Mouse (Mus musculus) spleen, adult 2 months (tissue): ENCODE results near the gene Insm1. TPM values are rescaled to one million over a fixed set of nuclear protein-coding genes. Genes with fewer than 3 reads are reported as not detected.

Experiments used
- DNase-seq, 2 experiments: peaks; one replicate each; pipeline versions ENCODE4 v3.0.0 to v3.0.0-alpha.2; 2012 to 2021; ENCODE audit warnings: low spot score in 2 of 2, low read depth in 1 of 2
- H3K27ac ChIP-seq: fragments of 200-500 bp; 2 replicates; pipeline ENCODE4 v1.5.1; 2012; ENCODE audit warnings: low read length, inconsistent platforms; ENCODE audit not compliant: insufficient read depth
- H3K27me3 ChIP-seq: fragments of 200-500 bp; 2 replicates; pipeline ENCODE4 v1.6.1; 2012; ENCODE audit warnings: mild to moderate bottlenecking, moderate library complexity, low read length, inconsistent platforms; ENCODE audit not compliant: control insufficient read depth, insufficient read depth
- H3K36me3 ChIP-seq: fragments of 200-500 bp; 2 replicates; pipeline ENCODE4 v1.6.1; 2012; ENCODE audit warnings: mild to moderate bottlenecking, low read length, inconsistent platforms; ENCODE audit not compliant: control insufficient read depth, insufficient read depth
- H3K4me1 ChIP-seq: fragments of 200-500 bp; 2 replicates; pipeline ENCODE4 v1.6.1; 2011; ENCODE audit warnings: inconsistent platforms; ENCODE audit not compliant: control insufficient read depth, insufficient read depth, insufficient read length
- H3K4me3 ChIP-seq: fragments of 200-500 bp; 2 replicates; pipeline ENCODE4 v1.5.1; 2011; ENCODE audit warnings: mild to moderate bottlenecking, inconsistent platforms; ENCODE audit not compliant: insufficient read depth, insufficient read length; ENCODE audit errors: extremely low read depth
- CTCF ChIP-seq: fragments of 200-500 bp; IDR thresholded peaks from 2 replicates; pipeline ENCODE4 v1.5.1; 2011; ENCODE audit warnings: mild to moderate bottlenecking, inconsistent platforms; ENCODE audit not compliant: insufficient read depth, insufficient read length, insufficient replicate concordance; ENCODE audit errors: extremely low read depth
- POLR2A ChIP-seq: fragments of 200-500 bp; IDR thresholded peaks from 2 replicates; pipeline ENCODE4 v1.6.1; 2011; ENCODE audit warnings: low read depth, low read length, inconsistent platforms
- WGBS: fragments of 180-500 bp; shearing (Covaris S2); methylation state at CpG from one replicate; pipeline ENCODE4 v1.1.7; 2018; 5-methylcytosine and 5-hydroxymethylcytosine counted together
- polyA plus RNA-seq: library from polyadenylated mRNA; depleted of rRNA; stranded (reverse); fragments of >200 nt; gene quantifications from 2 replicates; pipeline ENCODE4 v1.2.3, GENCODE M21; 2012

Gene Insm1
- polyA plus RNA-seq, 1 experiment = 1.3 TPM

- H3K27me3 ChIP-seq = no peaks in the 10 kb centered on the region
These were observed 33.9 kb downstream of the Insm1 start for GRCm38 (mm10) chr2:146255636-146256035.

GRCm38 (mm10) chr2:146256321-146256875 is 34.7 kb downstream of the Insm1 start:
- 74% methylated on average over 3 of the region's 3 CpGs for WGBS
- no peak for TF ChIP-seq CTCF
- Histone ChIP-seq H3K27ac (no peak overlapping the region), H3K4me3 (no peak overlapping the region), H3K4me1 (no peaks in the 10 kb centered on the region), H3K27me3 (no peaks in the 10 kb centered on the region), H3K36me3 (no peaks in the 10 kb centered on the region)
- DNase-seq = no peak

More at GRCm38 (mm10) chr2:146255636-146256035, 33.9 kb downstream of the Insm1 start:
- Histone ChIP-seq H3K4me1 (no peaks in the 10 kb centered on the region), H3K4me3 (no peak overlapping the region), H3K27ac (no peak overlapping the region), H3K36me3 (no peaks in the 10 kb centered on the region)
- no peak for TF ChIP-seq POLR2A
- TF ChIP-seq CTCF = no peak
- DNase-seq = no peak

GRCm38 (mm10) chr2:146257037-146257436 is 35.3 kb downstream of the Insm1 start:
- H3K4me1 ChIP-seq = no peaks in the 10 kb centered on the region
- no peak overlapping the region for H3K4me3 ChIP-seq
- H3K27ac ChIP-seq = no peak overlapping the region
- H3K36me3 ChIP-seq = no peaks in the 10 kb centered on the region
- TF ChIP-seq POLR2A (no peak), CTCF (no peak)
- DNase-seq = no peak
- no peaks in the 10 kb centered on the region for H3K27me3 ChIP-seq
- WGBS = 76% methylated on average over 3 of the region's 3 CpGs

- Histone ChIP-seq H3K4me1 (no peaks in the 10 kb centered on the region), H3K4me3 (no peak overlapping the region), H3K36me3 (no peaks in the 10 kb centered on the region), H3K27ac (no peak overlapping the region), H3K27me3 (no peaks in the 10 kb centered on the region)
- 97% methylated on average over 3 of the region's 3 CpGs for WGBS
- TF ChIP-seq POLR2A = no peak
- TF ChIP-seq CTCF = no peak
- no peak for DNase-seq
These were observed 35.9 kb downstream of the Insm1 start for GRCm38 (mm10) chr2:146257609-146258008.

GRCm38 (mm10) chr2:146258736-146259469 is 37.2 kb downstream of the Insm1 start:
- no peak overlapping the region for H3K27ac ChIP-seq

GRCm38 (mm10) chr2:146259787-146260560 is 38.3 kb downstream of the Insm1 start:
- Histone ChIP-seq H3K4me1 (no peaks in the 10 kb centered on the region), H3K27me3 (no peaks in the 10 kb centered on the region), H3K27ac (no peak overlapping the region), H3K4me3 (no peak overlapping the region), H3K36me3 (no peaks in the 10 kb centered on the region)
- DNase-seq = no peak
- 92% methylated on average over 18 of the region's 18 CpGs for WGBS
- TF ChIP-seq CTCF (no peak), POLR2A (no peak)

More at GRCm38 (mm10) chr2:146258736-146259469, 37.2 kb downstream of the Insm1 start:
- H3K4me3 ChIP-seq = no peak overlapping the region
- H3K4me1 ChIP-seq = no peaks in the 10 kb centered on the region
- no peaks in the 10 kb centered on the region for H3K27me3 ChIP-seq
- DNase-seq = no peak
- 88% methylated on average over 10 of the region's 10 CpGs for WGBS
- H3K36me3 ChIP-seq = no peaks in the 10 kb centered on the region
- TF ChIP-seq CTCF = no peak
- TF ChIP-seq POLR2A = no peak

- Histone ChIP-seq H3K27ac (no peak overlapping the region), H3K36me3 (no peaks in the 10 kb centered on the region), H3K27me3 (no peaks in the 10 kb centered on the region), H3K4me1 (no peaks in the 10 kb centered on the region), H3K4me3 (no peak overlapping the region)
- 97% methylated on average over 4 of the region's 4 CpGs for WGBS
- no peak for TF ChIP-seq POLR2A
- no peak for TF ChIP-seq CTCF
- DNase-seq = no peak
These were observed 39.4 kb downstream of the Insm1 start for GRCm38 (mm10) chr2:146261146-146261545.
